In the genomic region with DNA sequence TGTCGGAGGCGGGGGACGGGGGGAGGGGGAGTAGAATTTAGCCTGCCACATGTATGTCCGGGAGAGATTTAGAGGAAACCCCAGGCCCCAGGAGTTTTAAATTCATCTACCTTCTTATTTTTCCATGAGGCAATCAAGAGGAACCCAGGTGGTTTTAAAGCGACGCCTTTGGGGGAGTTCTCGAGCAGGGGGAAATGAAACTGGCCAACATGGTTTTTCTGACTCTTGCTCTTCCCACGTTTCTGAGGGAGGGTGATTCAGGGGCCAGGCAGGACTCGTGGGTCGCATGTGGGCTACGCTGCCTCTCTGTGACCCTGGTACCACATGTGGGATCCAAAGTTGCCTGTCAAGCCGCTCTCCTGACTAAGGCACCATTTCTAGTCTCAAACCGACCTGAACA, we compare ENCODE assay signal across 30 mouse cellular contexts. TPM values are rescaled to one million over a fixed set of nuclear protein-coding genes. Genes with fewer than 3 reads are reported as not detected.
A peak's percentile ranks its signal among the peaks of the same experiment; 100 is the strongest.
DNase-seq lines count a peak whose midpoint lies in the region; ATAC-seq and TF ChIP-seq lines count a peak whose summit lies in the region.
"Had no signal": no experiment of that assay in that cellular context is flagged by ENCODE, and none has a peak within 500 bp of the region (broad histone marks: within the 10 kb centered on the region; RNA-seq: fewer than 3 reads in every experiment).

No protein-coding gene starts in this region.

- H3K9me3 ChIP-seq in liver, postnatal 0 days (ENCODE audit: low read length): no peaks in the 10 kb centered on the region
- H3K9me3 ChIP-seq in liver, embryonic 12.5 days (replicated peaks): no peaks in the 10 kb centered on the region
- H3K9me3 ChIP-seq in neural tube, embryonic 15.5 days (replicated peaks): no peaks in the 10 kb centered on the region
- H3K9me3 ChIP-seq: embryonic facial prominence, embryonic 10.5 days; embryonic facial prominence, embryonic 15.5 days; forebrain, embryonic 12.5 days; kidney, embryonic 15.5 days; liver, embryonic 13.5 days had no signal

- H3K36me3 ChIP-seq in liver, postnatal 0 days (replicated peaks; ENCODE audit: insufficient read depth, low read length): no peaks in the 10 kb centered on the region
- no peaks in the 10 kb centered on the region for H3K36me3 ChIP-seq in liver, embryonic 12.5 days
- H3K36me3 ChIP-seq in macrophage (ENCODE audit: inconsistent target): no peaks in the 10 kb centered on the region
- no peaks in the 10 kb centered on the region for H3K36me3 ChIP-seq in kidney, adult 2 months (ENCODE audit: control insufficient read depth, insufficient read depth, low read length)
- no peaks in the 10 kb centered on the region for H3K36me3 ChIP-seq in neural tube, embryonic 15.5 days
- H3K36me3 ChIP-seq: embryonic facial prominence, embryonic 10.5 days; embryonic facial prominence, embryonic 15.5 days; forebrain, embryonic 12.5 days; kidney, embryonic 15.5 days; liver, embryonic 13.5 days had no signal

- H3K4me2 ChIP-seq in liver, postnatal 0 days (ENCODE audit: low read depth, low read length): no peak overlapping the region
- H3K4me2 ChIP-seq in liver, embryonic 12.5 days: no peak overlapping the region
- H3K4me2 ChIP-seq in neural tube, embryonic 15.5 days: no peak overlapping the region
- H3K4me2 ChIP-seq: embryonic facial prominence, embryonic 15.5 days; forebrain, embryonic 12.5 days; heart, embryonic 11.5 days; hindbrain, embryonic 14.5 days; kidney, embryonic 15.5 days; liver, embryonic 13.5 days had no signal

- H3K27me3 ChIP-seq in liver, postnatal 0 days (ENCODE audit: insufficient read depth, low read length): no peaks in the 10 kb centered on the region
- no peaks in the 10 kb centered on the region for H3K27me3 ChIP-seq in liver, embryonic 12.5 days (replicated peaks)
- no peaks in the 10 kb centered on the region for H3K27me3 ChIP-seq in kidney, adult 2 months (replicated peaks; ENCODE audit: control insufficient read depth, insufficient read depth, low read length)
- no peaks in the 10 kb centered on the region for H3K27me3 ChIP-seq in neural tube, embryonic 15.5 days (replicated peaks)
- H3K27me3 ChIP-seq: embryonic facial prominence, embryonic 15.5 days; forebrain, embryonic 12.5 days; kidney, embryonic 15.5 days; liver, embryonic 13.5 days; Patski had no signal

- WGBS in liver, postnatal 0 days (ENCODE audit: insufficient replicate concordance): 69% methylated on average over 13 of the region's 13 CpGs
- WGBS in liver, embryonic 12.5 days (ENCODE audit: insufficient replicate concordance): 68% methylated on average over 13 of the region's 13 CpGs
- 32% methylated on average over 13 of the region's 13 CpGs for WGBS in macrophage (ENCODE audit: missing documents)
- 63% methylated on average over 13 of the region's 13 CpGs for WGBS in kidney, adult 2 months
- 88% methylated on average over 13 of the region's 13 CpGs for WGBS in neural tube, embryonic 15.5 days

- H3K9ac ChIP-seq in liver, postnatal 0 days (replicated peaks): no peak overlapping the region
- no peak overlapping the region for H3K9ac ChIP-seq in liver, embryonic 12.5 days
- no peak overlapping the region for H3K9ac ChIP-seq in neural tube, embryonic 15.5 days (replicated peaks)
- H3K9ac ChIP-seq: embryonic facial prominence, embryonic 15.5 days; forebrain, embryonic 12.5 days; forebrain, postnatal 0 days; hindbrain, embryonic 14.5 days; kidney, embryonic 15.5 days; liver, embryonic 13.5 days had no signal

- H3K79me2 ChIP-seq in macrophage (ENCODE audit: inconsistent target): no peaks in the 10 kb centered on the region

- ATAC-seq in liver, postnatal 0 days: no peak
- no peak for ATAC-seq in liver, embryonic 12.5 days
- ATAC-seq in neural tube, embryonic 15.5 days (ENCODE audit: low FRiP score): no peak
- ATAC-seq: forebrain, postnatal 0 days; Patski had no signal

- H3K27ac ChIP-seq in liver, postnatal 0 days (ENCODE audit: low read depth): peak overlapping the region; percentile 34; the same call in 1 of the 2 replicates
- no peak overlapping the region for H3K27ac ChIP-seq in liver, embryonic 12.5 days
- peak overlapping the region; percentile 87 for H3K27ac ChIP-seq in macrophage
- no peak overlapping the region for H3K27ac ChIP-seq in kidney, adult 2 months (ENCODE audit: insufficient read depth, low read depth, low read length)
- H3K27ac ChIP-seq in neural tube, embryonic 15.5 days (replicated peaks): no peak overlapping the region
- H3K27ac ChIP-seq: embryonic facial prominence, embryonic 10.5 days; embryonic facial prominence, embryonic 15.5 days; forebrain, embryonic 12.5 days; hindbrain, embryonic 14.5 days; kidney, embryonic 15.5 days; layer of hippocampus, adult 2 months; liver, embryonic 13.5 days had no signal

- no peak for DNase-seq in liver, postnatal 0 days
- peak; percentile 20 for DNase-seq in thymus, postnatal 0 days (ENCODE audit: low spot score)
- no peak for DNase-seq in thymus, adult 18-20 months
- no peak for DNase-seq in kidney, adult 2 months
- DNase-seq in layer of hippocampus, postnatal 36 days: no peak
- DNase-seq: adrenal gland, postnatal 14 days; cerebellum, adult 11-12 months; cerebellum, postnatal 10 days; forebrain, postnatal 0 days; heart, postnatal 4 days; kidney, adult 11 months; kidney, postnatal 36 days; left cerebral cortex, postnatal 4 days; liver, embryonic 13.5 days; lung, adult 2 months; lung, postnatal 14 days; midbrain, embryonic 14.5 days; right cerebral cortex, postnatal 4 days; thymus, postnatal 14 days had no signal

- peaks cover 10% of the 10 kb centered on the region; the same call in 1 of the 2 replicates for H3K4me1 ChIP-seq in liver, postnatal 0 days (ENCODE audit: insufficient read depth)
- 0 out of 2 replicates have a peak, but pooled peaks cover 5% of the 10 kb centered on the region for H3K4me1 ChIP-seq in liver, embryonic 12.5 days
- no peaks in the 10 kb centered on the region for H3K4me1 ChIP-seq in kidney, adult 2 months (ENCODE audit: control insufficient read depth, insufficient read depth, low read length)
- no peaks in the 10 kb centered on the region for H3K4me1 ChIP-seq in neural tube, embryonic 15.5 days
- H3K4me1 ChIP-seq: embryonic facial prominence, embryonic 10.5 days; embryonic facial prominence, embryonic 15.5 days; forebrain, embryonic 12.5 days had no signal

- no peak overlapping the region for H3K4me3 ChIP-seq in liver, postnatal 0 days (ENCODE audit: low read depth, low read length)
- H3K4me3 ChIP-seq in liver, embryonic 12.5 days: no peak overlapping the region
- no peak overlapping the region for H3K4me3 ChIP-seq in macrophage (ENCODE audit: inconsistent target)
- no peak overlapping the region for H3K4me3 ChIP-seq in kidney, adult 2 months (ENCODE audit: insufficient read depth, low read depth, low read length)
- H3K4me3 ChIP-seq in neural tube, embryonic 15.5 days (replicated peaks): no peak overlapping the region
- H3K4me3 ChIP-seq: embryonic facial prominence, embryonic 10.5 days; embryonic facial prominence, embryonic 15.5 days; forebrain, embryonic 12.5 days; kidney, embryonic 15.5 days; layer of hippocampus, adult 2 months; liver, embryonic 13.5 days had no signal

- TF ChIP-seq CTCF in liver, postnatal 0 days (IDR thresholded peaks at IDR 0.05; ENCODE audit: low read depth): no peak
- no peak for TF ChIP-seq CTCF in kidney, adult 2 months (conservative IDR thresholded peaks at IDR 0.05; ENCODE audit: insufficient read depth, insufficient read length, low read depth, low read length)

- TF ChIP-seq EP300 in liver, postnatal 0 days (IDR thresholded peaks at IDR 0.05; ENCODE audit: low read depth): no peak

- no peak for TF ChIP-seq POLR2A in kidney, adult 2 months (IDR thresholded peaks at IDR 0.05; ENCODE audit: low read depth, low read length)

RNA-seq across cellular contexts. Expression of a gene that starts 45.8 kb away (rescaled TPM):
- polyA plus RNA-seq in liver, postnatal 0 days (2015; fragmentation: Nextera tagmentation; extraction: Ambion mirVana): 5.4 and 5.9 TPM in 2 replicates
- 8.8 and 10.6 TPM in 2 replicates for polyA plus RNA-seq in liver, embryonic 12.5 days (2016; fragmentation: Nextera tagmentation; extraction: Ambion mirVana)
- polyA plus RNA-seq in thymus, postnatal 0 days (2015; fragmentation: Nextera tagmentation; extraction: Ambion mirVana): 24.1 and 26.0 TPM in 2 replicates
- 100 to 1,000 TPM in 22 of 26 experiments, 10 to 100 TPM in 4; 49.6 to 586 (median 135) TPM for total RNA-seq in macrophage (2018; cell fraction: chromatin; rRNA removed)
- total RNA-seq in macrophage (2018; cell fraction: cytosol; rRNA removed): 100 to 1,000 TPM in 6 of 26 experiments, 10 to 100 TPM in 20; 20.7 to 221 (median 85.7) TPM
- total RNA-seq in macrophage (2018; cell fraction: nucleus; rRNA removed): 100 to 1,000 TPM in 23 of 26 experiments, 10 to 100 TPM in 3; 76.3 to 456 (median 155) TPM
- polyA plus RNA-seq in macrophage (2018): 36.8 to 60.6 TPM (median 36.9 TPM) in 3 replicates
- polyA plus RNA-seq in kidney, adult 2 months (2012; rRNA removed): 8.6 and 9.7 TPM in 2 replicates
- polyA plus RNA-seq in neural tube, embryonic 15.5 days (2015; fragmentation: Nextera tagmentation; extraction: Ambion mirVana): 15.7 and 20.7 TPM in 2 replicates
- total RNA-seq in layer of hippocampus, postnatal 36 days (2021): 10 to 100 TPM; 11.7 to 12.7 TPM

Comparison
In these comparisons a context has a peak if more than half of its experiments do, and no peak if none do; other contexts are left out.
1. H3K27ac ChIP-seq: peak in liver, postnatal 0 days (single experiment) and macrophage (single experiment); none in liver, embryonic 12.5 days (single experiment), kidney, adult 2 months (single experiment) and neural tube, embryonic 15.5 days (single experiment).